Mouse (Mus musculus) olfactory bulb, adult 2 months (tissue): ENCODE measurements around the gene Slc28a3. TPM values are rescaled to one million over a fixed set of nuclear protein-coding genes. Genes with fewer than 3 reads are reported as not detected.

Experiments
- H3K27ac ChIP-seq: fragments of 200-500 bp; 2 replicates; pipeline ENCODE4 v1.5.1; 2012; ENCODE audit warnings: low read depth, low read length; ENCODE audit not compliant: insufficient read depth
- H3K4me1 ChIP-seq: fragments of 200-500 bp; 2 replicates; pipeline ENCODE4 v1.6.1; 2012; ENCODE audit warnings: low read length; ENCODE audit not compliant: control insufficient read depth, insufficient read depth
- H3K4me3 ChIP-seq: fragments of 200-500 bp; 2 replicates; pipeline ENCODE4 v1.5.1; 2012; ENCODE audit warnings: mild to moderate bottlenecking, low read depth, low read length, moderate library complexity; ENCODE audit not compliant: insufficient read depth
- CTCF ChIP-seq: fragments of 200-500 bp; IDR thresholded peaks from 2 replicates; pipeline ENCODE4 v1.5.1; 2012; ENCODE audit warnings: low read depth, mild to moderate bottlenecking, low read length, moderate library complexity; ENCODE audit not compliant: insufficient read depth
- POLR2A ChIP-seq: fragments of 200-500 bp; IDR thresholded peaks from 2 replicates; pipeline ENCODE4 v1.6.1; 2012; ENCODE audit warnings: mild to moderate bottlenecking, low read depth, low read length, moderate library complexity; ENCODE audit not compliant: insufficient read depth
- WGBS: fragments of 180-500 bp; shearing (Covaris S2); methylation state at CpG from one replicate; pipeline ENCODE4 v1.1.7; 2018; 5-methylcytosine and 5-hydroxymethylcytosine counted together
- polyA plus RNA-seq: library from polyadenylated mRNA; stranded (reverse); fragments of >200 nt; gene quantifications from 2 replicates; pipeline ENCODE4 v1.2.4, GENCODE M21; 2012; ENCODE audit warnings: low replicate concordance; ENCODE audit not compliant: missing spikeins, insufficient read depth, insufficient read length

Gene Slc28a3
- polyA plus RNA-seq, 1 experiment = not detected

DNA sequence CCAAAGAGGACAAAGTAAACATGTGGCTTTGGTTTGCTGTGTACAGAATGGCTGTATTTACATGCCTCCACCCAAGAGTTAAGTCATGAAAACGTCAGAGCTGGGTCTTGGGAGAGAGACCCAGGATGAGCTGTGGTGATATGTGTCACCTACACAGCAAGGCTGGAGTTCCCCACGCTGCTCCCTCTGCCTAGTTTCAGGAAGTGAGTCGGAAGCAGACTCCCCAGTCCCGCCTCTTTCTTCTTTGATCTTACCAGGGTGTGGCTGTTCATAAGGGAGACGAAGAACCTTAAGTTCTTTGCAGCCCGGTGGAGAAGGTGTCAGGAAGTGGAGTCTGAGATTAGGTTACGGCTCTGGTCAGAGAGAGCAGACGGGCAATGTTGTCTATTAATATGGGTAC is 12.0 kb upstream of the Slc28a3 start:
- WGBS = 69% methylated on average over 8 of the region's 8 CpGs
- Histone ChIP-seq H3K27ac (no peak overlapping the region), H3K4me3 (no peak overlapping the region), H3K4me1 (no peaks in the 10 kb centered on the region)
- TF ChIP-seq POLR2A = no peak
- TF ChIP-seq CTCF = no peak

DNA sequence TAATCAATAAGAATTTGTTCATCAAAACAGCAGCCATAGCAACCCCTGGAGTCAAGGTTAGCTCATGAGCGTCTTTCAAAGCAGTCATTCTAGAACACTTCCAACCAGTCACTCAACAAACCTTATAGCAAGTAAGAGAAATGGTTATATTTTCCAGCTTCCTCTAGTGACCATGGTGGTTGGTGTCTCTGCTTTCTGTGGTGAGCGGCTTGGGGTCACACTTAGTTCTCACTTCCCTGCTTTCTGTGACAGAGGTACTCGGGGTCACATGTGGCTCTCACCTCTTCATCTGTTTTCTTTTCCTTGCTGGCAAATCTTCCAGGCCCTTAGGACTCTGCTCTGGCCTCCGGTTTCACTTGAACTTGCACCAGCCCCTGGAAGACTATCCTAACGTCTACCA is 8.6 kb upstream of the Slc28a3 start:
- Histone ChIP-seq H3K4me3 (no peak overlapping the region), H3K4me1 (no peaks in the 10 kb centered on the region), H3K27ac (no peak overlapping the region)
- TF ChIP-seq POLR2A (no peak), CTCF (no peak)
- 92% methylated on average over 5 of the region's 5 CpGs for WGBS

DNA sequence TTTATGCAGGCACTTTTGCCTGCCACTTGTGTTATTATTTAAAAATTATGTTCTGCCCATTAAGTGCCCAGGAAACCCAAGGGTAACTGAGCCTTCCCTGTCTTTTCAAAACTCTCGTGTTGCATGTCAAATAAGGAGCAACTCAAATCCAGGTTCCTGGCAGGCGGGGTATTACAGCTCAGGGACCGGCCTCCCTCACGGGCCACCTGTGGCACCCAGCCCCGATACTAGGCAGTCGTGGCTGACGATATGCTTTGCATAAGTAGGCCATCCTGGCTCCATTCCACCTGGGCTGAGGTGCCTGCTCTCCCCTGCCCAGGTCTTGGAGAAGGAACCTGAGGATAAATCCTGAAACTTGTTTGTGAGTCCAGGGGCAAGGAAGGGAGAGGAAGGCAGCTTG is 618 bp downstream of the Slc28a3 start:
- WGBS = 35% methylated on average over 7 of the region's 7 CpGs
- Histone ChIP-seq H3K4me3 (no peak overlapping the region), H3K27ac (no peak overlapping the region), H3K4me1 (no peaks in the 10 kb centered on the region)
- TF ChIP-seq CTCF = no peak
- TF ChIP-seq POLR2A = no peak

DNA sequence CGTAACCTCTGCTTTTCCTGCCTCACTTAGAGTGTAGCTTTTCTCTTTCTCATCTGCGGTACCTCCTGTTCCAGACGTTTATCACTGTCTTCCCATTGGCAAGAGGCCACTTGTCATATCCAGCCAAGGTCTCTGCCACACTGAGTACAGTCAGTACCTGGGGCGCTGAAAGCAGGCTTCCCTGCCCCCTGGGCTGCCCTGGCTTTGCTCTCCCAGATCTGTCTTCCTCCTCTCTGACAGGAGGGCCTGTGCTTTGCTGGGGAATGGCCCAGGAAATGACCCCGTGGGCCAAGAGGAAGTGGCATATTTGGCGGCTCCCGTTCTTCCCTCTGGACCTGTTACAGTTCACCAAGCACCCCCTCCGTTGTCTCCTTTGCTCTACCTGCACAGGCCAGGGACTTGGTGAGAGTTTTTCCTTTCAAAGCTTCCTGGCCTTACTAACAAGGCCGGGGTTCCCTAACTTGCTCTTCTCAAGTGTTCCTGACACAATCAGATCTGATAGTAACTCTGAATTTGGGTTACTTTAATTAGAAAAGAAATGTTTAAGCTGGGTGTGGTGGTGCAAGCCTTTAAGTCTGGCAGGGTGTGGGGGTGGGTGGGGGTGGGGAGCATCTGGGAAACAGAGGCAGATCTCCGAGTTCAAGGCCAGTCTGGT is 9.3 kb downstream of the Slc28a3 start:
- no peak for TF ChIP-seq POLR2A
- TF ChIP-seq CTCF = no peak
- WGBS = 77% methylated on average over 10 of the region's 10 CpGs
- Histone ChIP-seq H3K27ac (no peak overlapping the region), H3K4me3 (no peak overlapping the region), H3K4me1 (no peaks in the 10 kb centered on the region)

DNA sequence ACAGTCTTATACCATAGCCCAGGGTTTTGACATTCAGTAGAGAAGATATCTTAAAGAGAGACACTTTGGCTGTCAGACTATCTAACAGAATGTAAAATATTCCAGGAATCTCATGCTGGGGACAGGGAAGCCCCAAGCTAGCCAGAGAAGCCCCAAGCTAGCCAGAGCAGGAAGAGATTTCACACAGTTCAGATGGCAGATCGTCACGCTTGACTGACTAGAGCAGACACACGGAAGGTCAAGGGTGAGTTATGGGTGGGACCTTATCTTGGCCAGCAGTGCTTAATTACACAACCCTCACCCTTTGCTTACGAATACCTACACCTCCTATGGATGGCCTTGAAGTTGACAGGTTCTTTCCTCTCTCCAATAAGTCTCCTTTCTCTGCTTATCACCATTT is 12.1 kb downstream of the Slc28a3 start:
- TF ChIP-seq CTCF (no peak), POLR2A (no peak)
- no peak overlapping the region for H3K27ac ChIP-seq
- no peaks in the 10 kb centered on the region for H3K4me1 ChIP-seq
- no peak overlapping the region for H3K4me3 ChIP-seq
- WGBS = 84% methylated on average over 4 of the region's 4 CpGs

DNA sequence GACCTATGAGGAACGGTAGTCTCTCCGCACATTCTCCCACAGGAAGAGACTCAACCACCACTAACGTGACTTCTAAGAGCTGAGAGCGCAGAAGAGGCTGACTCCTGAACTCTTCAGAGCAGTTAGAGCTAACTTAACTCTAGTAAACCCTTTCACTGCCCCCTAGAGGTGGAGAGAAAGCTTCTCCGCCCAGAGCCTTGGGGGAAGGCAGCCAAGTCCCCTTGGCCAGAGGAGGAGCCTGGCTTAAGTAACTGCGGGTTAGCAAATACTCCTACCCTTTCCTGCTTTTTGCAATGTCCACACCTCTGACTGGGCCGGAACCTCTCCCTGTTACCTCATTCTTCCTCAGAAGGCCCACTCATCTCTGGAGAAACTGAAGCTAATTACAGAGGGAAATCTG is 17.5 kb downstream of the Slc28a3 start:
- Histone ChIP-seq H3K27ac (no peak overlapping the region), H3K4me3 (no peak overlapping the region), H3K4me1 (peaks cover 2% of the 10 kb centered on the region; the same call in 1 of the 2 replicates)
- WGBS = 42% methylated on average over 7 of the region's 7 CpGs
- TF ChIP-seq POLR2A = no peak
- TF ChIP-seq CTCF = peak; percentile 27; the same call in 1 of the 2 replicates

DNA sequence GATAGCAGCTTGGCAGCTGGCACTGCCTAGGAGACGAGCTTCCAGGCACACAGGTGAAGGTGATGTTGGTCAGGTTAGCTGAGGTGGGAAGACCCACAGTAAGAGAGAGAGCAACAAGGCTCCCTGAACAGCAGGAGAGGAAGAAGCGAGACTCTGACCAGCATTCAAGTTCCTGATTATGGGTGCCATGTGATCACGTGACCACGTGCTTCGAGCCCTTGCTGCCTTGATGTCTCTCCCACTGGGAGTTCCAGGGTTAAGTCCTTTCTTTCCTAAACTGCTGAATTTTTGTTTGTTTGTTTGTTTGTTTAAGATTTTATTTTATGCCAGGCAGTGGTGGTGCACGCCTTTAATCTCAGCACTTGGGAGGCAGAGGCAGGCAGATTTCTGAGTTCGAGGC is 18.8 kb downstream of the Slc28a3 start:
- 86% methylated on average over 7 of the region's 7 CpGs for WGBS
- H3K27ac ChIP-seq = no peak overlapping the region
- TF ChIP-seq POLR2A = no peak
- no peak for TF ChIP-seq CTCF
- H3K4me3 ChIP-seq = no peak overlapping the region
- H3K4me1 ChIP-seq = peaks cover 2% of the 10 kb centered on the region; the same call in 1 of the 2 replicates

DNA sequence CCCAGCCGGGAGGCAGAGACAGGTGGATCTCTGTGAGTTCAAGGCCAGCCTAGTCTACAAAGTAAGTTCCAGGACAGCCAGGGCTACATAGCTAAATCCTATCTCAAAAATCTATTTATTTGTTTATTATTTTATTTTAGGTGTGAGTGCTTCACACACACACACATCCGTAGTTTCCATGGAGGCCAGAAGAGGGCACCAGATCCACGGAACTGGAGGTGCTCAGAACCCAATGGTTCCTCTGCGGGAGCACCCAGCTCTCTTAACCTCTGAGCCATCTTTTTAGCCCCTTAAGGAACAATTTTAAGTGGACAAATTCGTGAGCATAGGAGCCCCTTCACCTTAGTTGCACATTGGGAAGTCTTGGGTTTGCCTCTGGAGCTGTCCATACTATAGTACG is 20.0 kb downstream of the Slc28a3 start:
- H3K4me1 ChIP-seq = peaks cover 2% of the 10 kb centered on the region; the same call in 1 of the 2 replicates
- TF ChIP-seq POLR2A (no peak), CTCF (no peak)
- 40% methylated on average over 6 of the region's 6 CpGs for WGBS
- H3K4me3 ChIP-seq = no peak overlapping the region
- no peak overlapping the region for H3K27ac ChIP-seq

DNA sequence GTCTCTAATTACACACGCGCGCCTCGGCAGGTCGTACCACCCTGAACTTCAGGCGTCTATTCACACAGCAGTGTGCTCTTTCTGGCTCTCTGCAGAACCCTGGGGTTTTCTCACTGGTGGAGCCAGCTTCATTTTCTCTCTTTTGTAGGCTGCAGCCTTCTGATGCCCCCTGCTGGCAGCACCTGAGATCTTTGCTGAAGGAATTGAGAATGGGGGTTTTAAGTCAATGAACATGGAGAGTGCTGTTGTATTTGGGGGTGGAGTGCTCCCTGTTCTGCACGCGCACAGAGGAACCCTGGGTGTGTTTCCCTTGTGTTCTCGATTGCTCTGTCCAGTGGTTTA is 21.2 kb downstream of the Slc28a3 start:
- under 1% methylated on average over 9 of the region's 9 CpGs for WGBS
- Histone ChIP-seq H3K4me3 (no peak overlapping the region), H3K4me1 (peaks cover 2% of the 10 kb centered on the region; the same call in 1 of the 2 replicates), H3K27ac (no peak overlapping the region)
- TF ChIP-seq CTCF (peak; percentile 50; the same call in 1 of the 2 replicates), POLR2A (no peak)
